Mouse (Mus musculus) thymus, adult 18-20 months (tissue): ENCODE data around the gene Erfe.

ENCODE experiments used
- DNase-seq, 2 experiments: peaks; one replicate each; pipeline ENCODE4 v3.0.0; 2022; ENCODE audit warnings: mixed read lengths in 2 of 2

Gene Erfe

DNA sequence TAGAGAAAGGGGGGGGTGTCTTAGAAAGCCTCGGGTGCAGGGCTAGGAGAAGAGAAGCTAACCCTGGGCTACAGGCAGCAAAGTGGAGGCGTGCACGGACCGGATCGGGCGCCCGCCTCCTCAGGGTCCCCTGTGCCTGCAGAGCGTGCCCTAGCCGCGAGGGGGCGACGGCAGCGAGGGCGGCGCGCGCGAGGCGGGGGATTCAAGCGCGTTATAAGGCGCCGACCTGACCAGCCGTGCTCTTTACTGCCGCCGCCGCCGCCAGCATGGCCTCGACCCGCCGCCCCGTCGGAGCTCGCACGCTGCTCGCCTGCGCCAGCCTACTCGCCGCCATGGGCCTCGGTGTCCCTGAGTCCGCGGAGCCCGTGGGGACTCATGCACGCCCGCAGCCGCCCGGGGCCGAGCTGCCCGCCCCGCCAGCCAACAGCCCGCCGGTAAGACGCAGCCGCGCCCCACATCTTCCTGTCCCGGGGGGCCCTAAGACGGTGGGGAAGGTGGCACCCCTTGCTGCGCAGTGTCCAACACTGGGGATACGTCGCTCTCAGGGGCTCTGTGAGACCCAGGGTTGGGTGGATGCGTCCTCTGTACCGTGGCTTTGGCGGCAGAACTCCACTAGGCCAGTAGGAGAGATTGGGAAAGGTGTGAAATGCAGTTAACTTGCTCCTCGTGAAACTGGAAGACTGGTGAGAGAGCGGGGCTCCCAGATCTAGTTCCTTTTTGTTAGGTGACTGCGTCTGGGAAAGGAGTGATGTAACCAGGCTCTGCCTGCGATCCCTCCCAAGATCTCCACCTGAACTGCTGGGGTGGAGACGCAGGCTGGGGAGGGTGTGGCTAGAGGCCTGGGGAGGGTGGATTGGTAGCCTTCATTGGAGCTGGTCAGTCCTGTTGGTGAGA is at the start of gene Erfe:
TSS of gene Erfe (plus strand) at position 216 of the 894 bp plus-strand sequence.
- DNase-seq, result peak; percentile 45 to 48

DNA sequence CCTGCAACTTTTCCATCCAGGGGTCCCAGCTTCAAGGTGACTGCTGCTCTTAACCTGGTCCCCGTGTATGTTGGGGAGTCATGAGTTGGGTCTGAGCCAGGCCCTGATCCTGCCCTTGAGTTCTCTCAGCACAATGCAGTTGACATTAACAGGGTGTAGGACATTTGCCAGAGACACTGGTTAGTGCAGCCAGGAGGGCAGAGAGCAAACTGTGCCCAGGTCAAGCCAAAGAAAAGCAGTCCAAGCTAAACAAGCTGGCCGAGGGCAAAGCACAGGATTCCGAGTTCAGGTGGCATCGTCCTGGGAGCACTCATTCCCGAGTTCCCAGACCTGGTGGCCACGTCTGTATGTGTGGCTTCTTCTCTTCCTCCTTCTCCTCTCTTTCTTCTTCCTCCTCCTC is 48.6 kb upstream of the Erfe start:
- no peak for DNase-seq

DNA sequence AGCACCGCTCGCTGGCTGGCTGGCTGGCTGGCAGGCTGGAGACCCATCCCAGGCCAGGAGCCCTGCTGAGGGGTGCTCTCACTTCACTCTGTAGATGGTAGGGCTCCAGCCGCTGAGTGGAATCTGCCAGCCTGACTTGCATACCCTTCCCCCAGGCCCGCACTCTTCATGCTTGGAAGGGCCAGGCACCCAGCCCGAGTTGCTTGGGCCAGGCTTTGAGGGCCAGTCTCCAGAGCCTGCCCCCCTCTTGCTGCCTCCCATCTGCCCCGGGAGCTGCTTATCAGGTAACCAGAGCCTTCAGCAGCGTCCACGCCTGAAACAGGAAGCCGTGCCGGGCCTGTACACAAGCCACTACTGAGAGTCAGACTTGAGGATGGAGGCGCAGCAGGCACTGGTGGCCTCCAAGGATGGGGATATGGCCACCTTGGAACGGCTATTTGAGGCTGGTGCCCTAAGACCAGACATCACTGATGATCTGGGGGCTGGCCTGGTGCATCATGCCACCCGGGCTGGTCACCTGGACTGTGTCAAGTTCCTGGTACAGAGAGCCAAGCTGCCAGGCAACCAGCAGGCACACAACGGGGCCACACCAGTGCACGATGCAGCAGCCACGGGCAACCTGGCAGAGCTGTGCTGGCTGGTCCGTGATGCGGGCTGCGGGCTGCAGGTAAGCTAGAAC is 44.3 kb upstream of the Erfe start, which contains the start of gene Espnl:
TSS of gene Espnl (plus strand) at position 316 of the 679 bp plus-strand sequence.
- no peak for DNase-seq

DNA sequence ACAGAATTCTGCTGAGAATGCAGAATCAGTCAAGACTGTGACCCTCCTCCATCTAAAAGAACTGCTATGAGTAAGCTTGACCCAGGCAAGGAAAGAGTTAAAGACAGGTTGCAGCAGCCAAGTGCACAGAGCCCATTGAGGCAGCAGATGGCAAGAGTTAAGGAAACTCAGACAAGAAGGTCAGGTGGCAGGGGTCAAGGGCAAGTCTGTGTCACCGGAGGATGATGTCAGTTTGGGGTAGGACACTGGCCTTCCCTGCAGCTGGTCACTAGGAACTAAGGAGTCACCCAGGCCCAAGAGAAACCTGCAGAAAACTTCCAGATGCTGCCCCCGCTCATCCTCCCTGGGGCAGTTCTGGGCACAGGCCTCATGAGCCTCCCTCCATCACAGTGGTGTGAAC is 41.6 kb upstream of the Erfe start:
- no peak for DNase-seq

DNA sequence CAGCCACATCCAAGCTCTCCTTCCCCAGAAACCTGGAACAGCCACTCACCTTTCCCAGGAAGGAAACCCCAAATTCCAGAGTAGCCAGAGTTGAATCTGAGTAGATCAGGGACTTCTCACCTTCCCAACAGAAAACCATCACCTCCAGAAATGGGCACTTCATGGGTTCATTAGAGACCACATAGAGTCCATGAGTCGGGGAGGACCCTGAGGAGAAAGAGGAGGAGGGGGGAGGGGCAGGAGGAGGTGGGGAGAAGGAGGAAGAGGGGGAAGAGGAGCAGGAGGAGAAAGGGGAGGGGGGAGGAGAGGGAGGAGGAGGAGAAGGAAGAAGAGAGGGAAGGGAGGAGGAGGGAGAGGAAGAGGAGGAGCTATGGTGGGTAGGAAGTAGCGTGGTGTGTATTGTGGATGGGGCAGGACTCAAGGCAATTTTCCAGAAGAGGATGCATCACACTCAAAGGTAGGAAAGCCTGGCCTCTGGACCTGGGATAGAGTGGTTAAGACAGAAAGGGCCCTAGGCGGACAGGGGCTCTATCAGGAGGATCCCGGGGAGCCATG is 40.7 kb upstream of the Erfe start:
- DNase-seq, result no peak

DNA sequence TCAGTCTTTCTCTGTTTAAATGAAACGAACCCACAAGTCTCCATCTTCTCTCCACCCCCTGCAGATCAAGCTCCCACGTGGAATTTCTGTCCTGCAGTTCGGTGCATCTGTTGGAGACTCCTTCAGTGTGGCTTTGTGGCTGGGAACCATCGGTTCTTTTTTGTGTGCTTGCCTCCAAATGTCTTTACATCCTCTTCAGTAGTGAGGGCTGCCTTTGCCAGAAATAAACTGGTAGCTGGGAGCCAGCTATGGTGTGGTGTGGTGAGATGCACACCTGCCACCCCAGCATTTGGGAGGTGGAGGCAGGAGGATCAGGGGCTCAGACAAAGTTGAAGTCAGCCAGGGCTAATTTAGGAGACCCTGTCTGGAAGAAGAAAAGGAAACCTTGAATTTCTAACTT is 34.1 kb upstream of the Erfe start:
- DNase-seq, result no peak

DNA sequence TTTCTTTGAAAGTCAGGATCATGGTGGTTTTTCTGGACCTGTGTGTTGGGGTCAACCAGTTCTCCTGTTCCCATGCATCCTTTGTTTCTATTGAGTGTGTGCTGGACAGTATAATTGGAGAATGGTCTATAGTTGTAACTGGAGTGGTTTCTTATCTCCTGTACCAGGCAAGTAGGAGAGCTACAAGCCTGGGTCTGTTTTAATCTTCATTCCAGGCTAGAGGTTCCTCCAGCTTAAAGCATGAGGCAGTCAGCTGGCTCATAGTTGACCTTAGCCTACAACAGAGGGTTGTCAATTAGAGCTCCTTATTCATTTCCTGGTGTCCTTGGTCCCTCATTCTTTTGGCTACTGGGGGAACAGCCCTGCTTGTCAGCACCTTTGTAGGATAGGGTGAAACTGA is 32.6 kb upstream of the Erfe start:
- DNase-seq, result no peak

DNA sequence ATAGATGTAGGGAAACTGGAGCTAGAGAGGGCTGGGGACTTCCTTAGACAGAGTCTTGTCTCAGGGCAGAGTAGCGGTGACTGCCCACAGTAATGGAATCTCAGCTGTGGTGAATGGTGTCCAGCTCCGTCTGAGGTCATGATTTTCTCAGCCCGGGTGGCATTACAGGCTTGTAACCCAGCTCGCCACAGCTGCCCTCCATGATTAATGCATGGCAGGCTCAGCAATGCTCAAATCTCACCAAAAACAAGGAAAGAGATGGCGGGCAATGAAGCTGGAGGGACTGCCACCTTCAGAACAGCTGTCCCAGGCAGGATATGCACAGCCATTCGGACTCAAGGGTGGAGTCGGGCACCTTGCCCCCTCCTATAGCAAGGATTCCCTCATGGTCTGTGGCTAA is 28.9 kb upstream of the Erfe start:
- DNase-seq, result no peak

DNA sequence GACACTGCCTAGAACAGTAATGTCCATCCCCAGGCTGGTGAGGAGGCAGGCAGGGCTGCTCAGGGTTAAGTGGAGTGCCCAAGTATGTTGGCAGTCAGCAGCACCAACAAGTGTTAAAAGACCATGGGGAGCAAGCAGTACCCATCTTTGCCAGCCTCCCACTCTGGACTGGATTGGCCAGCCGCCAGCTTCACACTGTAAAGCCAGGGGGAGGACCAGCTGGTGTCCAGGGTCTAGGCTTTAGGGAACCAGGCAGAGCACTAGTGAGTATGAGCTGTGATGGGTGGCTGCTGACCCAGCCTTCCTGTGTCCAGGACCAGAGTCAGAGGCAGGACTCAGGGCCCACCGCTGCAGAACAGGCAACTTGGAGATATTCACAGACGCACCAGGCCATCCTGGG is 22.2 kb upstream of the Erfe start:
- DNase-seq, result no peak

DNA sequence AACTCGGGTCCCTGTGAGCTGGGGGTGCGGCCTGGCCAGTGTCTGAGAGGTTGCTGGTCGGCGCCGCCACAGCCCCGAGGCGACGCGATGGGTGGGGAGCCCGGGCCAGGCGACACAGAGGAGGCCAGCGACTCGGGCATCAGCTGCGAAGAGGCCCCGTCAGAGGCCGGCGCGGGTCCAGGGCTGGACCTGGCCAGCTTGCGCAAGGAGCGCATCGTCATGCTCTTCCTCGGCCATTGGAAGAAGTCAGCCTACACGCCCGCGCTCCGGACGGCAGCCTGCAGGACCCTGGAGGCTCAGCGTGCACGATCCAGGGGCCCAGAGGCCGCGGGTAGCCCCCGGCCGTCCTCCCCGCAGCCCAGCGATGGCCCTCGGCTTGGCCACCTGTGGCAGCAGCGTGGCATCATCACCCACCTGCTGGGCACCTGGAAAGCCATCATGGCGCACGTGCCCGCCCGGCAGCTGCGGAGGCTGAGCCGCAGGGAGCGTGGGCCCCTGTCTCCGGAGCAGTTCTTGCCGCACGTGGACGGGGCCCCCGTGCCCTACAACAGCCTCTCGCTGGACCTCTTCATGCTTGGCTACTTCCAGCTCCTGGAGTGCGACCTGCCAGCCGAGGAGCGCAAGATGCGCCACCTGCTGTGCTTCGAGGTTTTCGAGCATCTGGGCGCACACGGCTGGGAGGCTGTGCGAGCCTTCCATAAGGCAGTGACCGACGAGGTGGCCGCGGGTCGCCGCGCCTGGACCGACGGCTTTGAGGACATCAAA is 21.1 kb upstream of the Erfe start:
- no peak for DNase-seq

DNA sequence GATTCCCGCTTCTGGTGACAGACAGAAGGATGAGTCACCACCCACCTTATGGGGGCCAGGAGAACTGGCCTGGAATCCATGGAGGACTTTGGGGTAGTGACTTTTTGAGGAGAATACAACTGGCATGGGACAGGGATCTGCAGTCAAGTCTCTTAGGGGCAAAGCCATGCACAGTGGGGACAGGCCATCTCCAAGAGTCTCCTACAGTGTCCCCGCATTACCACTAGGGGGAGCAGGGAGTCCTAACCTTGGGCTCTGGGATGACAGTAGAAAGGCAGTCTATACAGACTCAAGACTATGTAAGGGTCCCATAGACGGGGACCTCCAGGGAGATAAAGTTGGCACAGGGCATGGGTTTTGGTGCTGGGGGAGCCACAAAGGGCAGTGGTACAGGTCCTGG is 19.3 kb upstream of the Erfe start:
- DNase-seq, result no peak

DNA sequence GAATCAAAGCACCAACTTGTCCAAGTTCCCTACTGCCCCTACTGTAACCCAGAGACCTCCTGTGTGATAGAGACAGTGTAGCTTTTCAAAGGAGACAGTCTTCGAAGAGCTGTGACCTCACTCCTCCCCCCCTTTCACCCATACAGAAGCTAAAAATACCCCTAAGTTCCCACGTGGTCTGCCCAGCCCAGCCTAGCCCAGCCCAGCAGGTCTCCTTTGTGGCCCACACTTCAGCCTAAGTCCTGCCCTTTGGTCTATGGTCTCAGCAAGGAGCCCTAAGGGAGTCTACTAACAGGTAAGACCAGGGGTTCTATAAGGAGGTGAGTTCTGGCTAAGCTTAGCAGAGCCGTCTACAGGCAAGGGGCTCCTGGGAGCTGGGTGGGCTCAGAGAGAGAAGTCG is 15.4 kb upstream of the Erfe start, which contains the start of gene Klhl30:
TSS of gene Klhl30 (plus strand) at position 176 of the 400 bp plus-strand sequence.
- no peak for DNase-seq

DNA sequence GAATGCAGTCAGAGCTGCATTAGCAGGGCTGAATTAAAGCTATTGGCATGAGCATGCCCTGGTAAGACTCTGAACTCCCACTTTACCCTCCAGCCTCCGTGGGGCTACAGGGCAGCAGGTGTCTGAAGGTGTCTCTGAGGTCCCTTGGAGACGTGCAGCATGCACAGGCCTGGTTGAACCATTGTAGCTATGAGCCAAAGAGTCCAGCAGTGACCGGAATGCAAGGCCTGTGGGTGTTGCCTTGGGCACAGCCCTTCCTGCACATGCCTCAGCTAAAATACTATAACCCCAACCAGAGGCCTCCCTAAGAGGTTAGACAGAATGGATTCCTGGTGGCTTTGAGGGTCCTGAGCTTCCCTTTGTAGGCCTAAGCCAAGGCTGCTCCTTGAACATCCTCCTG is 15.0 kb upstream of the Erfe start:
- no peak for DNase-seq

DNA sequence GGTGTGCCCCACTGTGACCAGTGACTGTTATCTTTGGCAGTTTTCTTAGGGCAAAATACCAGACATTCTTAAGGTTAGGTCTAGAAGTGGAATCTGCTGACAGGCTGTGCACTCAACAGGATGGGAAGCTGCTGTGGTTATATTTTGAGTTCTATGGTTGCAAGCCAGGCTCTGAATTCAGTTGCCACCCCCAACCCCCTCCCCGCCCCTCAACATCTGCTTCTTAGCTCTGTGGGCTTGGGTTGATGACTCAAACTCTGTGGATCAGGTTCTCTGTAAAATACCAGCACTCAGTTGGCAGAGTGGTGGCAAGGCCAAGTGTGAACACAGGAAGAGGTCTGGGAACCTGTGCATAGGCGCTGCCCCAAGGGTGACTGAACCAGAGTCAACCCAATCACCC is 14.0 kb upstream of the Erfe start:
- no peak for DNase-seq

DNA sequence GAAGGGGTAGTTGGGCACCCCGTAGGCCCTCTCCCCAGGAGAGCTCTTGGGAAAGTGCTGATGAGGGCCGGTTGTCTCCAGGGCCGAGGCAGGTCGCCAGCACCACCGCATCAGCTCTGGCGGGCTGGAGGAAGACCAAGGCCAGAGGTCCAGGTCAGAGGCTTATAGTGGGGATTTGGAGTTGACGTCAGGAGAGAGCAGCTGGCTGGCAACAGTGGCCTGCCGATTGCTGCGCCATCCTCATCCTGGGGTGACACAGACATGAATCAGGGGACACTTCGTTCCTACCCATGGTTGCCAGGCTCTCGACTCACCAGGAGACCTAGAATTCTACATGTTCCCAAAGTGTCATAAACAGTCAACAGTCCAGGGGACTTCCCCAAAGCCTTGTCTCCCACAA is 10.1 kb upstream of the Erfe start:
- DNase-seq, result no peak

DNA sequence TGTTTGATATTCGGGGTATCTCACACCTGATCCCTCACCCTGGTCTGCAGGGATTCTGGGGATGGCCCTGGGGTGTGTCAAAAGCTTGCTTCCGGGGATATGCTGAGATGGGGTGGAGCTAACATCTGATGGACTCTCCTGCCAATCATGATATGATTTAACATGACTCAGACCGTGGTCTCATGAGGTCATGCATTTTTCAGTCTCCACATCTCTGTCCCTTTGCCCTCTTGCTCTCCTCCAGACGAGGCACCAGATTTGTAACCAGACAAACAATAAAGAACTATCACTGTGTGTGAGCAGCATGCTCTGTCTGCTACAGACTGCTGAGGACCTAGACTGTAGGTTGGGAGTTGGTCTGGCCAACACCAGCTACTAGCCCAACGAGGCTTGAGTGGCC is 4.1 kb upstream of the Erfe start:
- DNase-seq, result no peak

DNA sequence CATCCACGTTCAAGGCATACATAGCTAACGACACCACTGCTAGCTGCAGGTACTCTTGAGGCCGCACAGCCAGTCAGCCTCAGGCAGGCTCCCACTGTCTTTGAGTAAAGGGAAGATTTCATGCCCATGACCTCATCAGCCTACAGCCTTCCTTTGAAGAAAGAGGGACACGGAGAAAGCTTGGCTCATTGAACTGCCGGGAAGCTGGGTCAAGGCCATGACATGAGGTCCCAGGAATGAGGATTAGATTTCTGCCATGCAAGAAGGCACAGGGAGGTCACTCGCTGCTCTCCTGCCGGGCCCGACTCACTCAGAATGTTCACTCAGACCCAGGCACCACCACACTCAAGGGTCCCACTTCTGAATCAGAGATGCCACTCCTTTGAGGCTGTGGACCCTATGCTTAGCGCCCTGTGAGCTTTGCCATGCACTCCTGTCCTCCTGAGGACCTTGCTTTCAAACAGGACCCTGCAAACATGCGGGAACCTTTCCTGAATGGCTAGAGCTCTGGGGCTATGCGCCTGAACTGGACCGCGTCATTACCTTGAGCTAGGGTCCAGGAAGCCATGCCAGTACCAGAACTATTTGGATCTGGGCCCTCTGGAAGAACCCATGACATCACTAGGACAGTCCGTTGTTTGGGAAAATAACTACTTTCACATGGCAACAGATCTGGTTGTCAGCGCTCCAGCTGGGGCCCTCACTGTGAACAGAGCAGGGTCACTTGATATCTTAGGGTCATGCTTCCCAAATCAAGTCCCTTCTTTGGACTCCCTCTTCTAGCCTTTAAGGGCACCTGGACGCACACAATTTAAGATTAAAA is 1.2 kb upstream of the Erfe start:
- DNase-seq, result no peak

DNA sequence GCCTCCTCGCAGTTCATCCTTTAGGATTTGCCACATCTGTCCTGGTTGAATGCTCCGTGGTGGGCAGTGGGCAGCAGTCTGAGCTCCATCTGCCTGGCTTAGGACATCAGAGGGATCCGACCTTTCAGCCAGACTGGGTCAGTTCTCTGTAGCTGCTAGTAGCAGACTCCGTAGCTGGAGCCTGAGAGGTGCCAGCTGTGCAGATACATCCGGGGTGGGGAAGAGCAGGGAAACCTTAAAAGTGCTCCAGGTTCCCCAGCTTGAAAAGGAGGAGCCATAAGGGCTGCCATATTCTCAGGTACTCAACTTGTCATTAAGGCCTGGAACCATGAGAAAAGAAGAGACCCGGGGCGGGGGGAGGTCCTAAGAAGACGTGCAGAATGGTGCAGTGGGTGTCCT is 415 bp upstream of the Erfe start:
- no peak for DNase-seq

DNA sequence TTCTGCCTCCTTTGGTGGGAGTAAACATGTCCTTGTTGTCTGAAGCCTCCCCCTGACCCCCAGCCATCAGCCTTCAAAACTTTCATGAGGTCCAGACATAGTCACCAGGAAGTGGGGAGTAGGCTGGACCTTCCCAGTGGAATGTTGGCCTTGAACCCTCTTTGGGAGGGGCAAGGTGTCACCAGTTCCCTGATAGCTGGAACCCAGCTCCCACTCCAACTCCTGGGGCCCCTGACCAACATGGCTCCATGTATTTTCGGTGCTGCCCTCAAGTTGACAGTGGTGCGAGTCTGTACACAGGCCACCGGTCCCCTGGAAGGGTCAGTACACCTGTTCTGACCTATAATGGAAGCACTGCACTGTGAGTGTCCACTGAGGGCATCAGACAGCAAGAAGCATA is 1.1 kb downstream of the Erfe start:
- no peak for DNase-seq

DNA sequence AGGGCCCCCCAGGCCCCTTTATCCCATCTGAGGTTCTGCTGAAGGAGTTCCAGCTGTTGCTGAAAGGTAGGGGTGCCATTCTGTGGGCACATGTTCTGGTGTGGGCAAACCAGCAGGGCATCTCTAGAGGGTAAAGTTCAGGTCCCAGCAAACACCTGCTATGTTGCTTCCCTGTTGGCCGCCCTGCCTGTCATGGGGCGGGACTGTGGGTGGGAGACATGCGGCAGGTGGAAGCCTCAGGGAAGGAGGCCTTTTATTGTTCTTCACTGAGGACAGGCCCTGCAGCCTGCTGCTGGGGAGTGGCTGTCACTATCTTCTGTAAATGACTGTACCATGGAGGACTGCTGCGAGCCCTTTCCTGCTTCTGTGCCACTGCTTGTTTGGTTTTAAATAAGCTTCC is 3.2 kb downstream of the Erfe start:
- DNase-seq, result no peak

DNA sequence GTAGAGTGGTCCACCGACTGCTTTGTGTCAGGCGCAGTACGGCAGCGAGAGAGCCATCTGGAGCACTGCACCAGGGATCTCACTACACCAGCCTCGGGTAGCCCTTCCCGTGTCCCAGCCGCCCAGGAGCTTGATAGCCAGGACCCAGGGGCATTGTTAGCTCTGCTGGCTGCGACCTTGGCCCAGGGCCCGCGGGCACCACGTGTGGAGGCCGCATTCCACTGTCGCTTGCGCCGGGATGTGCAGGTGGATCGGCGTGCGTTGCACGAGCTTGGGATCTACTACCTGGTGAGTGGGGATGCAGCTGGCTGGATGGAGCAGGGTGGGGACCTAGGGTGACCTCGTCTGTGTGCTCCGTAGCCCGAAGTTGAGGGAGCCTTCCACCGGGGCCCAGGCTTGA is 3.8 kb downstream of the Erfe start:
- DNase-seq, result no peak

DNA sequence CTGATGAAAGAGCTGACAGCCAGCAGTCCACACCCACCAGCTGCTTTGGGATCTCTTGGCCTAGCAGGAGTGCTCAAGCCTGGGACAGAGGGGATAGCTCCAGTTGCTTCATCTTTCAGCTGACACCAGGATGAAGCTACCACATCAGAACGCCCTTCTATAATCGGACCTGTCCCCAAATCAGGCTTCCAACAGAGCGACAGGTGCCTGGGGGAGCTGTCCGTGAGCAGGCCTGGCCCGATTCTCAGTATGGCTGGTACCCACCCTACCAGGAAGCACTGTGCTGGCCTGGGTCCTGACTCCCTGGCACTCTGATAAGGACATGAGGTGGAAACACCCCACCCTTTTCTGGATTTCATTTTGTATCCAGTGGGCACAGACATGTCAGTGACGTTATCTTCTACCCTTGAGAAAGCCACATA is 7.2 kb downstream of the Erfe start:
- no peak for DNase-seq
